Mouse (Mus musculus) ES-Bruce4 (cell line): Measurements from ENCODE around the gene Arl3. TPM values are rescaled to one million over a fixed set of nuclear protein-coding genes. Genes with fewer than 3 reads are reported as not detected.

Source experiments
- H3K27ac ChIP-seq: 2 replicates; pipeline ENCODE4 v1.5.1; 2012; ENCODE audit warnings: low read length, inconsistent platforms; ENCODE audit not compliant: insufficient read depth
- H3K27me3 ChIP-seq: 2 replicates; pipeline ENCODE4 v1.6.1; 2012; ENCODE audit warnings: mild to moderate bottlenecking, low read length, inconsistent platforms; ENCODE audit not compliant: control insufficient read depth, poor library complexity, insufficient read depth, severe bottlenecking
- H3K36me3 ChIP-seq: 2 replicates; pipeline ENCODE4 v1.6.1; 2012; ENCODE audit warnings: inconsistent platforms, mild to moderate bottlenecking, low read length, moderate library complexity; ENCODE audit not compliant: control insufficient read depth, poor library complexity, insufficient read depth, severe bottlenecking
- H3K4me1 ChIP-seq: one replicate; pipeline ENCODE4 v1.8.1; 2011; ENCODE audit warnings: low read length; ENCODE audit not compliant: control insufficient read depth, insufficient read depth
- H3K4me3 ChIP-seq: 2 replicates; pipeline ENCODE4 v1.5.1; 2011; ENCODE audit warnings: low read depth, mild to moderate bottlenecking, low read length
- H3K9ac ChIP-seq: 2 replicates; pipeline ENCODE4 v1.6.1; 2012; ENCODE audit warnings: low read depth, mild to moderate bottlenecking, inconsistent platforms; ENCODE audit not compliant: poor library complexity, severe bottlenecking
- H3K9me3 ChIP-seq: replicated peaks from 2 replicates; pipeline ENCODE4 v1.6.1; 2012; ENCODE audit warnings: mild to moderate bottlenecking, low read length, inconsistent platforms; ENCODE audit not compliant: control insufficient read depth, poor library complexity, insufficient read depth, severe bottlenecking
- CTCF ChIP-seq: IDR thresholded peaks from one replicate; pipeline ENCODE4 v1.8.1; 2011; ENCODE audit warnings: low read depth, low read length
- EP300 ChIP-seq: IDR thresholded peaks from 2 replicates; pipeline ENCODE4 v1.6.1; 2011; ENCODE audit warnings: low read depth, low read length; ENCODE audit not compliant: insufficient read depth
- POLR2A ChIP-seq: IDR thresholded peaks from one replicate; pipeline ENCODE4 v1.8.1; 2011; ENCODE audit warnings: low read length; ENCODE audit not compliant: insufficient read depth
- polyA plus RNA-seq: library from polyadenylated mRNA; stranded (reverse); fragments of >200 nt; gene quantifications from 2 replicates; pipeline ENCODE4 v1.2.4, GENCODE M21; 2011; ENCODE audit warnings: low read depth; ENCODE audit not compliant: missing spikeins, insufficient read depth, insufficient read length

Gene Arl3
- polyA plus RNA-seq, 1 experiment = 95.8 TPM

DNA sequence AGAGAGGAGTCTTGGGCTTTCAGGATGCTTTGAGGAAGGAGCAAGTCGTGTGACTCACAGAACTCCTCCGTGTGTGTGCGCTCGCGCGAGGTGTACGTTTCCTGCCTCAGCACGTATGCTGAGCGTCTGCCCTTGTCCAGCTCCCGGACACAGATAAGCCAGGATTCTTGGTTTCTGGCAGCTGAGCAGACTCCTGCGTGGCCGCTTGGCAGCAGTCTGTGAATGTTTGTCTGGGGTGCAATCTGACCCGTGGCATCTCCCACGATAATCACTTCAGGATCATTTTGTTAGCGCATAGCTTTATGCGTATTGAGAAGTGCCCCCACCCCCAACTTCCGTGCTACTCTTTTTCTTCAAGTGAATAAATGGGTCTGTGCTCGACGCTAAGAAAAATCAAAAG lies 46.0 kb upstream of the Arl3 start:
- H3K27ac ChIP-seq = no peak overlapping the region
- H3K36me3 ChIP-seq = no peaks in the 10 kb centered on the region
- H3K4me3 ChIP-seq = no peak overlapping the region
- TF ChIP-seq CTCF (no peak), POLR2A (no peak), EP300 (no peak)
- no peaks in the 10 kb centered on the region for H3K9me3 ChIP-seq
- no peak overlapping the region for H3K9ac ChIP-seq
- H3K27me3 ChIP-seq = no peaks in the 10 kb centered on the region
- peaks cover 13% of the 10 kb centered on the region for H3K4me1 ChIP-seq

GRCm38 (mm10) chr19:46618322-46618721 lies 45.3 kb upstream of the Arl3 start:
- no peak overlapping the region for H3K4me3 ChIP-seq
- no peak overlapping the region for H3K9ac ChIP-seq
- no peaks in the 10 kb centered on the region for H3K27me3 ChIP-seq
- H3K27ac ChIP-seq = no peak overlapping the region
- H3K9me3 ChIP-seq = no peaks in the 10 kb centered on the region
- H3K4me1 ChIP-seq = peaks cover 11% of the 10 kb centered on the region
- H3K36me3 ChIP-seq = no peaks in the 10 kb centered on the region
- TF ChIP-seq CTCF (no peak), POLR2A (no peak), EP300 (no peak)

DNA sequence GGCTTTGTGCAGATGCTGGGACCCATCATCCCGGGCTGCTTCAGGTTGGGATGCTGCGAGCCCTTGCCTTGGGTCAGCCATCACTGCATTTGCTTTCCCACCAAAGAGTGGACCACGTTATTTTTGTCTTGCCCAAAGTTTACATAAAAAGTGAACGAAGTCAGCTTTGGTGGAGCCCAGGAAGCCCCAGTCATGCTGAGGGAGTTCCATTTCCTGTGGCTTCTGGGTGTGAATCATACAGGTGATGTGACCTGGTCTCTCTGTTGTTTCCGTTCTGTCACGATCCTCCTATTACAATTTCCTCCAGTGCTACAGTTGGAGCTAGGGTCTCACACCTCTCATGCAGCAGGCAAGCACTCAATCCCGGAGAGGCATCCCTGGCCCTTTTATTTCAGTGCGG lies 44.4 kb upstream of the Arl3 start:
- H3K4me1 ChIP-seq = peaks cover 8% of the 10 kb centered on the region
- H3K36me3 ChIP-seq = no peaks in the 10 kb centered on the region
- H3K9ac ChIP-seq = no peak overlapping the region
- no peak overlapping the region for H3K4me3 ChIP-seq
- H3K27me3 ChIP-seq = no peaks in the 10 kb centered on the region
- no peaks in the 10 kb centered on the region for H3K9me3 ChIP-seq
- TF ChIP-seq POLR2A = no peak
- no peak for TF ChIP-seq CTCF
- TF ChIP-seq EP300 = no peak
- H3K27ac ChIP-seq = no peak overlapping the region

DNA sequence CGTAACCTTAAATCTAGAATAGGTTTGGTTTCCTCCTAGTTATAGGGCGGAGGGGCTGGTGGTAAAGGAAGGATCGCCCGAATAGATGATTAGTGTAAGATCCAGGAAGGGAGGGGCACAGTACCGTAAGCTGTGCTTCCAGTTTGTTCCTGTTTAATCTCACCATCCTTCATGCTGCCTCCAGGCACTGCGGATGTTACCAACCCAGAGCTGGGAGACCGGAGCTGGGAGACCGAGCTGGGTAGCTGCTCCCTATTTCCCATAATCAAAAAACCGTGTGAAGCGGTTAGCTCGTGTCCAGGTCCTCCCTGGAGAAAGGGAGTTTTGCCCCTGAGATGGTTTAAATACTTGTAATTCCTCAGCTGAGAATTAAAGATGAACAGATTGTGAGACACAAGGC lies 43.4 kb upstream of the Arl3 start:
- no peaks in the 10 kb centered on the region for H3K36me3 ChIP-seq
- peaks cover 8% of the 10 kb centered on the region for H3K4me1 ChIP-seq
- TF ChIP-seq CTCF = no peak
- TF ChIP-seq POLR2A = no peak
- TF ChIP-seq EP300 = no peak
- H3K9me3 ChIP-seq = no peaks in the 10 kb centered on the region
- H3K9ac ChIP-seq = no peak overlapping the region
- H3K4me3 ChIP-seq = no peak overlapping the region
- peak overlapping the region; percentile 84 for H3K27ac ChIP-seq
- no peaks in the 10 kb centered on the region for H3K27me3 ChIP-seq

- no peak for TF ChIP-seq CTCF
- H3K9me3 ChIP-seq = no peaks in the 10 kb centered on the region
- no peak overlapping the region for H3K27ac ChIP-seq
- no peaks in the 10 kb centered on the region for H3K4me1 ChIP-seq
- H3K27me3 ChIP-seq = no peaks in the 10 kb centered on the region
- H3K36me3 ChIP-seq = no peaks in the 10 kb centered on the region
- H3K4me3 ChIP-seq = no peak overlapping the region
- H3K9ac ChIP-seq = no peak overlapping the region
Observed at GRCm38 (mm10) chr19:46608158-46608557, 35.2 kb upstream of the Arl3 start.

DNA sequence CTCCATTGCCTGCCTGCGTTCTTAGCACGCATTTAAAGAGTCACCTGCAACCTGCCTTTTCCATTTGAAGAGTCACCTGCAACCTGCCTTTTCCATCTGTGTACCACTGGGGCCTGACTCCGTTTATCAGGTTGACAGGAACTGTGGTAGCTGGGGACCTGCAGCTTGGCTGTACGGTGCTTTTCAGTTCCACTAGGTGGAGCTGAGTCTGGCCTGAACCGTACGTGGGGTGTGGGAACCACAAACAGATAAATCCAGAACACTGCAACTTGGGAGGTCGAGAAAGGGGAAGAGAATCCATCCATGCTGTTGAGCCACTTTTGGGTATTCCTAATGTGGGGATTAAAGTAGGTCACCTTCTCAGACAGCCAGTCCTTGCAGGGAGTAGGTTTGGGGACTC lies 34.4 kb upstream of the Arl3 start:
- H3K9me3 ChIP-seq = no peaks in the 10 kb centered on the region
- no peaks in the 10 kb centered on the region for H3K27me3 ChIP-seq
- no peaks in the 10 kb centered on the region for H3K36me3 ChIP-seq
- no peak for TF ChIP-seq EP300
- no peak for TF ChIP-seq POLR2A
- peak; percentile 65 for TF ChIP-seq CTCF
- H3K4me3 ChIP-seq = no peak overlapping the region
- no peak overlapping the region for H3K9ac ChIP-seq
- no peak overlapping the region for H3K27ac ChIP-seq
- H3K4me1 ChIP-seq = no peaks in the 10 kb centered on the region

- Histone ChIP-seq H3K36me3 (no peaks in the 10 kb centered on the region), H3K4me1 (no peaks in the 10 kb centered on the region), H3K9ac (no peak overlapping the region), H3K27me3 (no peaks in the 10 kb centered on the region), H3K4me3 (no peak overlapping the region), H3K27ac (no peak overlapping the region), H3K9me3 (no peaks in the 10 kb centered on the region)
- TF ChIP-seq POLR2A = no peak
- no peak for TF ChIP-seq CTCF
- TF ChIP-seq EP300 = no peak
Observed at GRCm38 (mm10) chr19:46606718-46607117, 33.7 kb upstream of the Arl3 start.
